Mouse (Mus musculus) lung, embryonic 15.5 days (tissue): Measurements from ENCODE around the gene 2610001J05Rik. TPM values are rescaled to one million over a fixed set of nuclear protein-coding genes. Genes with fewer than 3 reads are reported as not detected.

ENCODE experiments used
- ATAC-seq: fragments of 200-750 bp; cut with Nextera tagmentation; 2 replicates; pipeline ENCODE4 v1.8.0; 2017; ENCODE audit warnings: moderate number of reproducible peaks, borderline replicate concordance; ENCODE audit not compliant: low FRiP score, low TSS enrichment; ENCODE audit errors: extremely low read depth
- H3K27ac ChIP-seq: fragments of 300-500 bp; sonication (generic); 2 replicates; pipeline ENCODE4 v1.5.1; 2015; ENCODE audit warnings: moderate library complexity, mild to moderate bottlenecking, inconsistent platforms
- H3K27me3 ChIP-seq: fragments of 300-500 bp; sonication (generic); 2 replicates; pipeline ENCODE4 v1.6.1; 2015; ENCODE audit warnings: inconsistent platforms
- H3K36me3 ChIP-seq: fragments of 300-500 bp; sonication (generic); 2 replicates; pipeline ENCODE4 v1.6.1; 2015; ENCODE audit warnings: inconsistent platforms
- H3K4me1 ChIP-seq: fragments of 300-500 bp; sonication (generic); 2 replicates; pipeline ENCODE4 v1.6.1; 2015; ENCODE audit warnings: inconsistent platforms
- H3K4me2 ChIP-seq: fragments of 300-500 bp; sonication (generic); 2 replicates; pipeline ENCODE4 v1.6.1; 2015; ENCODE audit warnings: inconsistent platforms, mild to moderate bottlenecking, moderate library complexity
- H3K4me3 ChIP-seq: fragments of 300-500 bp; sonication (generic); 2 replicates; pipeline ENCODE4 v1.5.1; 2015; ENCODE audit warnings: mild to moderate bottlenecking, inconsistent platforms
- H3K9ac ChIP-seq: fragments of 300-500 bp; sonication (generic); 2 replicates; pipeline ENCODE4 v1.6.1; 2015; ENCODE audit warnings: inconsistent platforms
- H3K9me3 ChIP-seq: fragments of 300-500 bp; sonication (generic); 2 replicates; pipeline ENCODE4 v1.6.1; 2016; ENCODE audit warnings: inconsistent platforms
- WGBS: fragments of 180-500 bp; shearing (Covaris S2); methylation state at CpG from one replicate; pipeline ENCODE4 v1.1.7; 2015; 5-methylcytosine and 5-hydroxymethylcytosine counted together
- polyA plus RNA-seq: library from polyadenylated mRNA; unstranded; fragments of >200 nt; fragmentation: Nextera tagmentation; extraction: Ambion mirVana; gene quantifications from 2 replicates; pipeline ENCODE4 v1.2.1, GENCODE M21; 2015

2610001J05Rik gene
- 130 and 135 TPM in 2 replicates for polyA plus RNA-seq

GRCm38 (mm10) chr6:13870919-13871624 is at the start of gene 2610001J05Rik:
2610001J05Rik (minus strand) TSS chr6:13871518.
- H3K27me3 ChIP-seq, result no peaks in the 10 kb centered on the region
- H3K4me3 ChIP-seq, result peak within 1 kb of the TSS; percentile 57
- under 1% methylated on average over 19 of the region's 19 CpGs for WGBS
- H3K36me3 ChIP-seq, result 0 out of 2 replicates have a peak, but pooled peaks cover 4% of the 10 kb centered on the region
- peak within 1 kb of the TSS; percentile 78 for H3K27ac ChIP-seq
- ATAC-seq, result peak; percentile 100
- peak within 1 kb of the TSS; percentile 61 for H3K4me2 ChIP-seq
- peak within 1 kb of the TSS; percentile 66 for H3K9ac ChIP-seq
- H3K4me1 ChIP-seq, result peaks cover 6% of the 10 kb centered on the region; the same call in 1 of the 2 replicates
- no peaks in the 10 kb centered on the region for H3K9me3 ChIP-seq

GRCm38 (mm10) chr6:13909762-13910537 is 38.6 kb upstream of the 2610001J05Rik start:
- Histone ChIP-seq H3K27me3 (no peaks in the 10 kb centered on the region), H3K36me3 (no peaks in the 10 kb centered on the region), H3K4me3 (no peak overlapping the region), H3K4me2 (no peak overlapping the region), H3K27ac (peak overlapping the region; percentile 16; the same call in 1 of the 2 replicates), H3K9me3 (no peaks in the 10 kb centered on the region), H3K9ac (no peak overlapping the region), H3K4me1 (no peaks in the 10 kb centered on the region)
- 63% methylated on average over 10 of the region's 10 CpGs for WGBS
- peak; percentile 83; the same call in 1 of the 2 replicates for ATAC-seq

GRCm38 (mm10) chr6:13902941-13903627 is 31.8 kb upstream of the 2610001J05Rik start:
- Histone ChIP-seq H3K4me1 (no peaks in the 10 kb centered on the region), H3K9me3 (no peaks in the 10 kb centered on the region), H3K27ac (no peak overlapping the region), H3K27me3 (no peaks in the 10 kb centered on the region), H3K9ac (no peak overlapping the region), H3K4me3 (no peak overlapping the region), H3K36me3 (no peaks in the 10 kb centered on the region), H3K4me2 (no peak overlapping the region)
- 80% methylated on average over 5 of the region's 5 CpGs for WGBS
- no peak for ATAC-seq

- WGBS, result 78% methylated on average over 3 of the region's 3 CpGs
- H3K36me3 ChIP-seq, result no peaks in the 10 kb centered on the region
- no peak overlapping the region for H3K4me2 ChIP-seq
- H3K9ac ChIP-seq, result no peak overlapping the region
- H3K27ac ChIP-seq, result no peak overlapping the region
- ATAC-seq, result no peak
- H3K4me1 ChIP-seq, result no peaks in the 10 kb centered on the region
- H3K4me3 ChIP-seq, result no peak overlapping the region
- no peaks in the 10 kb centered on the region for H3K9me3 ChIP-seq
- H3K27me3 ChIP-seq, result no peaks in the 10 kb centered on the region
Measured at GRCm38 (mm10) chr6:13884877-13885592, 13.7 kb upstream of the 2610001J05Rik start.

GRCm38 (mm10) chr6:13882919-13883318 is 11.6 kb upstream of the 2610001J05Rik start:
- Histone ChIP-seq H3K4me1 (no peaks in the 10 kb centered on the region), H3K27ac (no peak overlapping the region), H3K9me3 (no peaks in the 10 kb centered on the region), H3K4me2 (no peak overlapping the region), H3K36me3 (no peaks in the 10 kb centered on the region), H3K9ac (no peak overlapping the region), H3K4me3 (no peak overlapping the region), H3K27me3 (no peaks in the 10 kb centered on the region)
- no peak for ATAC-seq

GRCm38 (mm10) chr6:13873959-13874358 is 2.6 kb upstream of the 2610001J05Rik start:
- no peaks in the 10 kb centered on the region for H3K9me3 ChIP-seq
- no peak overlapping the region for H3K4me3 ChIP-seq
- no peaks in the 10 kb centered on the region for H3K27me3 ChIP-seq
- H3K4me1 ChIP-seq, result peaks cover 6% of the 10 kb centered on the region; the same call in 1 of the 2 replicates
- H3K9ac ChIP-seq, result no peak overlapping the region
- no peaks in the 10 kb centered on the region for H3K36me3 ChIP-seq
- H3K27ac ChIP-seq, result no peak overlapping the region
- WGBS, result 83% methylated on average over 2 of the region's 2 CpGs
- no peak overlapping the region for H3K4me2 ChIP-seq
- ATAC-seq, result no peak

GRCm38 (mm10) chr6:13872076-13872475 is 758 bp upstream of the 2610001J05Rik start:
- Histone ChIP-seq H3K4me2 (peak overlapping the region; percentile 61), H3K27ac (no peak overlapping the region), H3K4me1 (peaks cover 6% of the 10 kb centered on the region; the same call in 1 of the 2 replicates), H3K36me3 (0 out of 2 replicates have a peak, but pooled peaks cover 4% of the 10 kb centered on the region), H3K9me3 (no peaks in the 10 kb centered on the region), H3K4me3 (peak overlapping the region; percentile 57; the same call in 1 of the 2 replicates), H3K9ac (0 out of 2 replicates have a peak overlapping the region, but pooled peaks have one; percentile 66), H3K27me3 (no peaks in the 10 kb centered on the region)
- no peak for ATAC-seq
- WGBS, result 50% methylated on average over 7 of the region's 7 CpGs

GRCm38 (mm10) chr6:13871625-13871958 is 274 bp upstream of the 2610001J05Rik start:
- Histone ChIP-seq H3K4me2 (peak overlapping the region; percentile 61), H3K4me1 (peaks cover 6% of the 10 kb centered on the region; the same call in 1 of the 2 replicates), H3K9ac (peak overlapping the region; percentile 66), H3K27ac (peak overlapping the region; percentile 78), H3K4me3 (peak overlapping the region; percentile 57), H3K27me3 (no peaks in the 10 kb centered on the region), H3K36me3 (0 out of 2 replicates have a peak, but pooled peaks cover 4% of the 10 kb centered on the region), H3K9me3 (no peaks in the 10 kb centered on the region)
- ATAC-seq, result peak; percentile 76
- under 1% methylated on average over 7 of the region's 7 CpGs for WGBS

- no peaks in the 10 kb centered on the region for H3K27me3 ChIP-seq
- peak overlapping the region; percentile 61 for H3K4me2 ChIP-seq
- peak overlapping the region; percentile 37 for H3K4me3 ChIP-seq
- 0 out of 2 replicates have a peak, but pooled peaks cover 4% of the 10 kb centered on the region for H3K36me3 ChIP-seq
- no peak for ATAC-seq
- WGBS, result 37% methylated on average over 12 of the region's 12 CpGs
- peaks cover 6% of the 10 kb centered on the region; the same call in 1 of the 2 replicates for H3K4me1 ChIP-seq
- H3K9ac ChIP-seq, result peak overlapping the region; percentile 14; the same call in 1 of the 2 replicates
- 0 out of 2 replicates have a peak overlapping the region, but pooled peaks have one; percentile 5 for H3K27ac ChIP-seq
- H3K9me3 ChIP-seq, result no peaks in the 10 kb centered on the region
Measured at GRCm38 (mm10) chr6:13870289-13870741, 1.0 kb downstream of the 2610001J05Rik start.

GRCm38 (mm10) chr6:13860596-13860995 is 10.7 kb downstream of the 2610001J05Rik start:
- Histone ChIP-seq H3K9ac (no peak overlapping the region), H3K27me3 (no peaks in the 10 kb centered on the region), H3K4me3 (no peak overlapping the region), H3K4me2 (no peak overlapping the region), H3K4me1 (no peaks in the 10 kb centered on the region), H3K27ac (no peak overlapping the region), H3K36me3 (no peaks in the 10 kb centered on the region), H3K9me3 (no peaks in the 10 kb centered on the region)
- WGBS, result 76% methylated on average over 1 of the region's 1 CpGs
- ATAC-seq, result no peak
